Mouse (Mus musculus): ENCODE data around the gene Usp2. TPM values are rescaled to one million over a fixed set of nuclear protein-coding genes. Genes with fewer than 3 reads are reported as not detected.

Gene Usp2
- polyA plus RNA-seq, 1 experiment from 2014 or later: 1.8 TPM

DNA sequence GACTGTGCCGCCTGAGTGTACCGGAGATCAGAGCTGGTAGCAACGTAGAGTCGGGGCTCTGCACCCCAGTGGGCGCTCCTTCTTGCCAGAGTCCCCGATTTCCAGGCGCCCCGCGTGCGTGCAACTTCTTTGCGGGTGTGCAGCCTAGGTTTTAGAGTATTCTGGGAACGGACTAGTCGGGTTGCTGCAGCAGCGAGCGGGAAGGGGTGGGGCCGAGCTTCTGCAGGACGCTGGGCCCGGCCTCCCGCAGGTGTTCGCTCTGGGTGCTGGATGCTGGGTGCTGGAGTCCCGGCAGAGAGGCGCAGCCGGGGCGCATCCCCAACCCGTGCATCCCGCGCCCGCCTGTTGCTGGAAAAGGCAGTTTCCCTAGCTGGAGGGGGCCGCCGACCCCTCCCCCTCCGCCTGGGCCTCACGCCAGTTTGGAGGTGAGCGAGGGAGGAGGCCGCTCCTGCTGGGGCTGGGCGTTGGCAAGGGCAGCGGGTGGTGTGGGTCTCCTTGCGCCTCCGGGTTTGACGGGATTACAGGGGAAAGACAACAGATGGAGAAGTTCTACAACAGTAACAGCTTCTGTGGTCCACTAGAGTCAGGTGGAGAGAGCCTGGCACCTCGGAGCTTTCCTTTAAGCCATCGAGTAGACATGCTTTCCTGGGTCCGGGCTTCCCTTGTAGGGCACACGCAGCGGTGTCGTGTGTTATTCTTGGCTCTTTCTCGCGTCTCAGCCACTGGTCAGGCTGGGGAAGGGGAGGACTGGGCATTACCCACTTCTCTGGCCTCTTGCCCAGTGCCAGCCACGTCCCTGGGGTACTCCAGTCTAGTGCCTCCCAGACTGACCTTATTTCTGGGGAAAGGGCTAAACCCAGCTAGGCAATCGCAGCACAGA, 68.3 kb downstream of the Usp2 start:
- peak overlapping the region; percentile 47 for H3K9ac ChIP-seq
- H3K4me2 ChIP-seq: peak overlapping the region; percentile 71
- WGBS (ENCODE audit: insufficient replicate concordance): 4% methylated on average over 48 of the region's 49 CpGs
- H3K9me3 ChIP-seq (replicated peaks): no peaks in the 10 kb centered on the region
- H3K27me3 ChIP-seq (replicated peaks): peaks cover 74% of the 10 kb centered on the region
- H3K27ac ChIP-seq: no peak overlapping the region
- ATAC-seq: 0 out of 2 replicates have a peak, but pooled peaks have one; percentile 30
- H3K4me1 ChIP-seq: peaks cover 34% of the 10 kb centered on the region
- H3K4me3 ChIP-seq: peak overlapping the region; percentile 56
- no peaks in the 10 kb centered on the region for H3K36me3 ChIP-seq

DNA sequence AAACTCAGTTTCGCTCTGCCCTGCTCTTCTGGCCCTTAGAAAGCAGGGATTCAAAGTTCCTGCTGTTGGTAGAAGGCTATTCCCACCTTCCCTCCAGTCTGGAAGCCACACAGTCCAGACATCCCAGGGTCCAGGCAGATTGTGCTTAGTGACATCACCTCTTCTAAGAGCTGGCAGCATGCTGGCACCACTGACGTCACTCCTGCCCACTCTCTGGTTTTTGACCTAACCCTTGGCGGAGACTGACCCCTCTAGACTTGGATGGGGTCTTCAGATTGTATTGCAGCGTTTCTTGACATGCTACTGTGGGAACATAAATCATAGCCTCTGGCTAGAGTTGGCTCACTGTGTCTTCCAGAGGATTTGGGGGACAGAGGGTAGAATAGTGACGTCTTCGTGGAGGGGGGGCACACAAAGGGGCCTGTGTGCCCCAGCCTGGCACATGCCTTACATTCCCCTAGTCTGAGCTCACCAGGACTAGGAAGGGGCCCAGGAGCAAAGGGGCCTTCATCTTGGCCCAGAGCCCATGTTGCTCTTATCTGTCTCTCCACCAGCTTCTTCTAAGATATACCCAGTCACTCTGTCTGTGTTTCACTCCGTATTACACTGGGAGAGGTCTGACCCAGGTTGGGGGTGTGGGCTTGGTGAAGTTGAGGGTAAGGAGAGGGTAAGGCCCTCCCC, 69.0 kb downstream of the Usp2 start:
- Histone ChIP-seq H3K9ac (no peak overlapping the region), H3K36me3 (0 out of 2 replicates have a peak, but pooled peaks cover 5% of the 10 kb centered on the region), H3K9me3 (replicated peaks) (no peaks in the 10 kb centered on the region), H3K4me3 (peak overlapping the region; percentile 56), H3K4me1 (peaks cover 27% of the 10 kb centered on the region), H3K27me3 (replicated peaks) (peaks cover 66% of the 10 kb centered on the region), H3K4me2 (peak overlapping the region; percentile 71), H3K27ac (no peak overlapping the region)
- no peak for ATAC-seq
- WGBS (ENCODE audit: insufficient replicate concordance): 56% methylated on average over 7 of the region's 7 CpGs

DNA sequence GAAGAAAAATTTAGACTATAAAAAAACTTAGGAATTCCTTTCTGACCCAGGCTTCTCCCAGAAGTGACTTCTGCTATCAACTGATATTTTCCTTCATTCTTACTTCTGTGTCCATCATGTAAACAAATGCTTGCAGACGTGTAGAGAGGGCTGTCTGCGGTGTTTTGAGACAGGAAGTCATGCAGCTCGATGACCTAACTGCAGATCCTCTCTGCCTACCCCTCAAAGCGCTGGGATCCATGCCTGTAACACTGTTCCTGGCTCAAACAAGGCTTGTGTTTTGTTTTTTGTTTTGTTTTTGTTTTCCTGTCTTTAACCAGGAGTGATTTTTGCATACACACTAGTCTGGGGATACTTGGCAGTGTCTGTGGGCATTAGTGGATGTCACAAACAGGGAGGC, 71.0 kb downstream of the Usp2 start:
- peaks cover 27% of the 10 kb centered on the region for H3K4me1 ChIP-seq
- WGBS (ENCODE audit: insufficient replicate concordance): 21% methylated on average over 4 of the region's 4 CpGs
- H3K9ac ChIP-seq: no peak overlapping the region
- ATAC-seq: no peak
- H3K36me3 ChIP-seq: 0 out of 2 replicates have a peak, but pooled peaks cover 5% of the 10 kb centered on the region
- H3K27ac ChIP-seq: no peak overlapping the region
- H3K27me3 ChIP-seq (replicated peaks): peaks cover 47% of the 10 kb centered on the region
- no peaks in the 10 kb centered on the region for H3K9me3 ChIP-seq (replicated peaks)
- H3K4me3 ChIP-seq: no peak overlapping the region
- H3K4me2 ChIP-seq: no peak overlapping the region

DNA sequence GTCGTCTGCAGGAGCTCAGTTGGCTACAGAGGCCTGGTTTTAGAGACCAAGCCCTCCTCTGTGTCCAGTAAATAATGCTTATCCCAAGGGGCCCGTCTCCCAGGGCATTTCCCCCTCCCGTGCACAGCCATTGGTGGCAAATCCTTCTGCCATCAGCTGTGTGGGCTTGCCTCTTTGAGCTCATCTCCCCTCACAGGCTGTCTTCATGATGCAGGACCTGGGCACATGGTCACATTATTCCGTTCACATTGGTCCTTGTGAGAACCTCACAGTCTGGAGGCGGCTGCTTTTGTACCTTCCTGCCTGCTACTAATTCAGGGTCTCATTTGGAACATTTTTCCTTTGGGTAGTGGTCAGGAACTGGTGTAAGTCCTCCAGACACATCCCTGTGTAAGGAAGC, 75.1 kb downstream of the Usp2 start:
- Histone ChIP-seq H3K9ac (no peak overlapping the region), H3K36me3 (peaks cover 37% of the 10 kb centered on the region), H3K4me3 (no peak overlapping the region), H3K27me3 (replicated peaks) (peaks cover 5% of the 10 kb centered on the region), H3K4me2 (no peak overlapping the region), H3K27ac (no peak overlapping the region), H3K4me1 (peaks cover 3% of the 10 kb centered on the region; the same call in 1 of the 2 replicates), H3K9me3 (replicated peaks) (no peaks in the 10 kb centered on the region)
- 75% methylated on average over 5 of the region's 5 CpGs for WGBS (ENCODE audit: insufficient replicate concordance)
- ATAC-seq: no peak

DNA sequence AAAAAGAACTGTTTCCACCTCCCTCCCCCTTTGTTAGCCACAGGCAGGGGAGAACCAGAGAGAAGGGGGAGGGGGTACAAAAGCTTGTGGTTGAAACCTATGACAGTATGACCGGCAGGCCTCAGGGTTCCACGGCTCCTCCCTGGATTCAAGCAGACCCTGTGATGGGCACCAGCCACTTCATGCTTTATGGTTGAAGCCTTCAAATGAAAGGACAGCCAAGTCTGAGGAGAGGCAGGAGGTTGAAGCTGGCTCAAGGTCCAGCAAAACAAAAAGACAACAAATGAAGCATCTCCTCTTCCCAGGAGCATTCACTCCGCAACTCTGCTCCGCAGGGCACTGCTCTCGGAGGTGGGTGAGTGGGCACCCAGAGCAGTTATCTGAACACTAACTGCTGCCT, 76.6 kb downstream of the Usp2 start:
- peaks cover 45% of the 10 kb centered on the region for H3K36me3 ChIP-seq
- no peaks in the 10 kb centered on the region for H3K9me3 ChIP-seq (replicated peaks)
- WGBS (ENCODE audit: insufficient replicate concordance): 80% methylated on average over 5 of the region's 5 CpGs
- no peak for ATAC-seq
- no peak overlapping the region for H3K4me2 ChIP-seq
- no peak overlapping the region for H3K4me3 ChIP-seq
- no peak overlapping the region for H3K9ac ChIP-seq
- H3K27ac ChIP-seq: no peak overlapping the region
- H3K27me3 ChIP-seq (replicated peaks): no peaks in the 10 kb centered on the region
- peaks cover 3% of the 10 kb centered on the region; the same call in 1 of the 2 replicates for H3K4me1 ChIP-seq

DNA sequence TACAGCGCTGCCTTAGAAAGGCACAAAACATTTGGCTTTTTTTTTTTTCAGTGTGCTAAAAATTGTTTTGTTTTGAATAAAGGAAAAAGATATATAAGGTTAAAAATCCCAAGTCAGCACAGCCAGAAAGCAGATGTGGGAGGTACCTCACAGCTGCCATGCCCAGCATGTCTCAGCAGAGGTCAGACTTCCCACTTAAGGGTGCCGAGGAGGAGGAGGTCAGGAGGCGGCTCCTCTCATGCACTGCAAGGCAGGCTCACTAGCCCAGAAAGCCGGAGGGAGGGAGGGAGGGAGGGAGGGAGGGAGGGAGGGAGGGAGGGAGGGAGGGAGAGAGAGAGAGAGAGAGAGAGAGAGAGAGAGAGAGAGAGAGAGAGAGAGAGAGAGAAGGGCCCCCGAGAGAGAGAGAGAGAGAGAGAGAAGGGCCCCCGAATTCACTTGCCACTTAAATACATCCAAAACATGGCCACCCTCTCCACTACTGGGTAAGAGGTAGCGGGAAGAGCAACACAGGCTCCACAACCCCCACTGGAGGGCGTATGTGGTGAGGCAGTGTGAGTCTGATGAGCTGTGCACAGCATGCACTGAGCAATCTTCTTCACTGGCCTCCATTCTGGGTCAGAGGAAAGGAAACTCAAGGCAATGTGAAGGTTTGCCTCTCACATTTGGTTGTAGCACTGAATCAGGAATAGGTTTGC, 77.3 kb downstream of the Usp2 start:
- Histone ChIP-seq H3K4me1 (peaks cover 3% of the 10 kb centered on the region; the same call in 1 of the 2 replicates), H3K27ac (no peak overlapping the region), H3K9ac (no peak overlapping the region), H3K4me2 (no peak overlapping the region), H3K27me3 (replicated peaks) (no peaks in the 10 kb centered on the region), H3K9me3 (replicated peaks) (no peaks in the 10 kb centered on the region), H3K36me3 (peaks cover 52% of the 10 kb centered on the region), H3K4me3 (no peak overlapping the region)
- ATAC-seq: no peak
- 51% methylated on average over 7 of the region's 8 CpGs for WGBS (ENCODE audit: insufficient replicate concordance)

DNA sequence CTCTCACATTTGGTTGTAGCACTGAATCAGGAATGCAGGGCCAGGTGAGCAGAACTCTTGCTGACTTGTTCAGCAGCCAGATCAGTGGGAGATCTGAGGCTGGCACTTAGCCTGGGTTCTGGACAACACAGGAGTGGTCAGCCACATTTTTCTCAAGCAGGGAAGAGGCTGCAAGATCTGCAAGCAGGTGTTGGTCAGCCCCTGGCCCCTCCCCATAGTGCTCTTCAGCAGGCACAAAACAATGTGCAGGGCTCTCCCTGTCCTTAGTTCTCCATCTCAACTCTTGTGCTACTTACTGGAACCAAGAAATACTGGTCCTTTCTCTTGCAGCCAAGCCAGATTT, 77.9 kb downstream of the Usp2 start:
- Histone ChIP-seq H3K36me3 (peaks cover 57% of the 10 kb centered on the region), H3K9ac (no peak overlapping the region), H3K9me3 (replicated peaks) (no peaks in the 10 kb centered on the region)

More for the DNA sequence above, 77.9 kb downstream of the Usp2 start:
- ATAC-seq: no peak
- H3K27me3 ChIP-seq (replicated peaks): no peaks in the 10 kb centered on the region
- no peak overlapping the region for H3K4me3 ChIP-seq
- H3K4me1 ChIP-seq: peaks cover 3% of the 10 kb centered on the region; the same call in 1 of the 2 replicates
- H3K27ac ChIP-seq: no peak overlapping the region
- H3K4me2 ChIP-seq: no peak overlapping the region

Other genes starting within 250 kb of the Usp2 start
- 0.19 and 0.20 TPM in 2 replicates for gene Thy1, start 23.6 kb upstream of the Usp2 start, polyA plus RNA-seq (2016; fragmentation: Nextera tagmentation; extraction: Ambion mirVana)
- gene Mfrp, start 34.7 kb downstream of the Usp2 start, polyA plus RNA-seq (2016; fragmentation: Nextera tagmentation; extraction: Ambion mirVana): 0.11 TPM in 1 of 2 replicates, not detected in the other
- 0.23 and 0.28 TPM in 2 replicates for gene C1qtnf5, start 40.2 kb downstream of the Usp2 start, polyA plus RNA-seq (2016; fragmentation: Nextera tagmentation; extraction: Ambion mirVana)
- gene Gm49380, start 46.5 kb downstream of the Usp2 start, polyA plus RNA-seq (2016; fragmentation: Nextera tagmentation; extraction: Ambion mirVana): not detected in 2 replicates
- gene Rnf26, start 46.5 kb downstream of the Usp2 start, polyA plus RNA-seq (2016; fragmentation: Nextera tagmentation; extraction: Ambion mirVana): 57.6 and 58.7 TPM in 2 replicates
- 6.1 and 6.3 TPM in 2 replicates for gene Mcam, start 67.4 kb downstream of the Usp2 start, polyA plus RNA-seq (2016; fragmentation: Nextera tagmentation; extraction: Ambion mirVana)
- 9.5 and 10.0 TPM in 2 replicates for gene Cbl, start 167.0 kb downstream of the Usp2 start, polyA plus RNA-seq (2016; fragmentation: Nextera tagmentation; extraction: Ambion mirVana)
- not detected in 2 replicates for gene Ccdc153, start 173.7 kb downstream of the Usp2 start, polyA plus RNA-seq (2016; fragmentation: Nextera tagmentation; extraction: Ambion mirVana)
- gene Pdzd3, start 184.4 kb downstream of the Usp2 start, polyA plus RNA-seq (2016; fragmentation: Nextera tagmentation; extraction: Ambion mirVana): 0.15 and 0.17 TPM in 2 replicates
- 3.6 and 4.0 TPM in 2 replicates for gene Nlrx1, start 201.6 kb downstream of the Usp2 start, polyA plus RNA-seq (2016; fragmentation: Nextera tagmentation; extraction: Ambion mirVana)
- 20.1 and 21.7 TPM in 2 replicates for gene Abcg4, start 221.6 kb downstream of the Usp2 start, polyA plus RNA-seq (2016; fragmentation: Nextera tagmentation; extraction: Ambion mirVana)
- gene Hinfp, start 238.7 kb downstream of the Usp2 start, polyA plus RNA-seq (2016; fragmentation: Nextera tagmentation; extraction: Ambion mirVana): 16.2 and 17.2 TPM in 2 replicates

All from liver, embryonic 12.5 days (tissue).